Mouse (Mus musculus): ENCODE measurements at regions not wholly inside any gene's neighbourhood (a gene's known extent, or its start where the extent isn't known, plus 50 kb on each side); places are given as distances from the start of the nearest gene placed in this dataset.

DNA sequence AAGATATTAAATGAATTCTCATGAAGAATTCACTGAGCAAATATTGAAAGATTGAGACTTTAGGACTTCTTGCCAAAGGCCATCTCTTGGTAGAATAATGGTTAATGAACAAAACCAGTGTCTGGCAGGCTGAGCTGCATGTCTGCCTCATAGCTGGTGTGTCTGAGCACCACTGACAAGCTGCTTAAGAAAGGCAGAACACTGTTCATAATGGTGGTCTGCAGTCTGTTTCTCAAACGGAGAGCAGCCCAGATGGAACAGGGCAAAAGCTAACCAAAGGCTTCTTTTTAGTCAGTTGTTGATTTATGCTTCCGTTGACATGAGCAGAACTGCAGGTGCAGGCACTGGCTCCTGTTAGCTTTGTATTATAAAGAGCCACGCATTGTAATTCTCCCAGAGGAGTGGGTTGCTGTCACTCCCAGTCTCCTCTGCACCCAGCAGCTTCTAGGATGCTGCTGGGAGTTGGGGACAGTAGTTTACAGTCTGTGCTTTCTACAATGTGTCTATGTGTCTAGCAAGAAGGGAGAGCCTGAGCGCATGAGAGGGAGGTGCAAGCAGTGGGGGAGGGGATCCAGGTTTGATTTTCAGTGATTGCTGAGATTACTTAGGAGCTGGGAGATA, 1084.2 kb upstream of the Luzp2 start:
- Histone ChIP-seq H3K4me1 (replicated peaks; ENCODE audit: control insufficient read depth, insufficient read depth, low read length) (no peaks in the 10 kb centered on the region), H3K4me3 (replicated peaks; ENCODE audit: low read length) (no peak overlapping the region), H3K4me2 (ENCODE audit: low read length) (no peak overlapping the region), H3K27me3 (replicated peaks; ENCODE audit: control insufficient read depth, insufficient read depth, low read length) (no peaks in the 10 kb centered on the region), H3K36me3 (ENCODE audit: control insufficient read depth, insufficient read depth) (no peaks in the 10 kb centered on the region), H3K9me3 (ENCODE audit: control insufficient read depth, low read length) (no peaks in the 10 kb centered on the region), H3K9ac (replicated peaks; ENCODE audit: low read depth, low read length) (no peak overlapping the region), H3K27ac (ENCODE audit: low read length) (no peak overlapping the region)
- 36% methylated on average over 4 of the region's 4 CpGs for WGBS
- peak; percentile 54 for ATAC-seq
